Mouse (Mus musculus) left cerebral cortex, postnatal 14 days (tissue): ENCODE data around the gene Sfmbt2. TPM values are rescaled to one million over a fixed set of nuclear protein-coding genes. Genes with fewer than 3 reads are reported as not detected.

Experiments
- DNase-seq, 2 experiments: peaks; one replicate each; pipeline ENCODE4 v3.0.0; 2021 to 2022; ENCODE audit warnings: low spot score in 2 of 2, mixed read lengths in 1 of 2
- intact Hi-C: fragments of 180-260 bp; cut with DNase I; formaldehyde crosslinking; loops from one replicate; pipeline ENCODE4 v1.15.1; 2025
- total RNA-seq, 2 experiments: library from RNA; stranded (reverse); gene quantifications; 2 replicates each; pipeline ENCODE4 v1.2.3; 2021

Gene Sfmbt2
- total RNA-seq, 2 experiments from 2014 or later, result 6.2 to 6.4 TPM

- intact Hi-C loops, result loop anchor here (5.0 to 10.0 kb wide), 3 partner anchors 173 to 686 kb away; no protein-coding TSS in a partner anchor
- DNase-seq, result no peak
These were observed 1.1 kb downstream of the Sfmbt2 start for GRCm38 (mm10) chr2:10371459-10371817.

- intact Hi-C loops, result loop anchor here (5.0 to 10.0 kb wide), 3 partner anchors 173 to 685 kb away; no protein-coding TSS in a partner anchor
- no peak for DNase-seq
These were observed 1.6 kb downstream of the Sfmbt2 start for GRCm38 (mm10) chr2:10371899-10372298.

GRCm38 (mm10) chr2:10372321-10372723, 2.0 kb downstream of the Sfmbt2 start:
- peak; percentile 61 to 79 for DNase-seq
- intact Hi-C loops, result loop anchor here (5.0 to 10.0 kb wide), 3 partner anchors 172 to 685 kb away; no protein-coding TSS in a partner anchor

- intact Hi-C loops, result loop anchor here (5.0 to 10.0 kb wide), 3 partner anchors 172 to 684 kb away; no protein-coding TSS in a partner anchor
- DNase-seq, result peak; percentile 14 to 20
These were observed 2.6 kb downstream of the Sfmbt2 start for GRCm38 (mm10) chr2:10372776-10373507.

- intact Hi-C loops, result loop anchor here (5.0 to 10.0 kb wide), 3 partner anchors 171 to 684 kb away; no protein-coding TSS in a partner anchor
- peak; percentile 12 to 43 for DNase-seq
These were observed 3.3 kb downstream of the Sfmbt2 start for GRCm38 (mm10) chr2:10373508-10374206.

- DNase-seq, result peak; percentile 13 to 46
- intact Hi-C loops, result loop anchor here (5.0 to 10.0 kb wide), 3 partner anchors 170 to 683 kb away; no protein-coding TSS in a partner anchor
These were observed 4.1 kb downstream of the Sfmbt2 start for GRCm38 (mm10) chr2:10374207-10375023.

GRCm38 (mm10) chr2:10375024-10375372, 4.7 kb downstream of the Sfmbt2 start:
- DNase-seq, result peak; percentile 31 to 41
- intact Hi-C loops, result loop anchor here (10.0 kb wide), 1 partner anchor 170 kb away; no protein-coding TSS in a partner anchor

- intact Hi-C loops, result no loop called here
These were observed 19.7 kb downstream of the Sfmbt2 start for GRCm38 (mm10) chr2:10389988-10390387.

GRCm38 (mm10) chr2:10390791-10391190, 20.5 kb downstream of the Sfmbt2 start:
- intact Hi-C loops, result no loop called here

More at GRCm38 (mm10) chr2:10389988-10390387, 19.7 kb downstream of the Sfmbt2 start:
- DNase-seq, result no peak

GRCm38 (mm10) chr2:10395143-10395542, 24.8 kb downstream of the Sfmbt2 start:
- intact Hi-C loops, result no loop called here

More at GRCm38 (mm10) chr2:10390791-10391190, 20.5 kb downstream of the Sfmbt2 start:
- DNase-seq, result no peak

GRCm38 (mm10) chr2:10397790-10398189, 27.5 kb downstream of the Sfmbt2 start:
- no peak for DNase-seq
- intact Hi-C loops, result no loop called here

More at GRCm38 (mm10) chr2:10395143-10395542, 24.8 kb downstream of the Sfmbt2 start:
- peak; percentile 66 to 70 for DNase-seq

- DNase-seq, result no peak
- intact Hi-C loops, result no loop called here
These were observed 35.8 kb downstream of the Sfmbt2 start for GRCm38 (mm10) chr2:10406151-10406550.

GRCm38 (mm10) chr2:10409422-10409821, 39.1 kb downstream of the Sfmbt2 start:
- no peak for DNase-seq
- intact Hi-C loops, result no loop called here

- peak in 1 of 2 experiments; percentile 29 for DNase-seq
- intact Hi-C loops, result no loop called here
These were observed 39.8 kb downstream of the Sfmbt2 start for GRCm38 (mm10) chr2:10410069-10410468.

GRCm38 (mm10) chr2:10420944-10421420, 50.7 kb downstream of the Sfmbt2 start:
- intact Hi-C loops, result no loop called here
- DNase-seq, result no peak

- intact Hi-C loops, result no loop called here
- DNase-seq, result no peak
These were observed 67.0 kb downstream of the Sfmbt2 start for GRCm38 (mm10) chr2:10437290-10437689.

GRCm38 (mm10) chr2:10441811-10442210, 71.5 kb downstream of the Sfmbt2 start:
- DNase-seq, result no peak

GRCm38 (mm10) chr2:10453577-10453976, 83.3 kb downstream of the Sfmbt2 start:
- intact Hi-C loops, result no loop called here
- peak in 1 of 2 experiments; percentile 21 for DNase-seq

More at GRCm38 (mm10) chr2:10441811-10442210, 71.5 kb downstream of the Sfmbt2 start:
- intact Hi-C loops, result loop anchor here (5.0 kb wide), 1 partner anchor 85 kb away; no protein-coding TSS in a partner anchor

GRCm38 (mm10) chr2:10458309-10458708, 88.0 kb downstream of the Sfmbt2 start:
- intact Hi-C loops, result no loop called here

More at GRCm38 (mm10) chr2:10458309-10458708, 88.0 kb downstream of the Sfmbt2 start:
- no peak for DNase-seq
